In the genomic region with DNA sequence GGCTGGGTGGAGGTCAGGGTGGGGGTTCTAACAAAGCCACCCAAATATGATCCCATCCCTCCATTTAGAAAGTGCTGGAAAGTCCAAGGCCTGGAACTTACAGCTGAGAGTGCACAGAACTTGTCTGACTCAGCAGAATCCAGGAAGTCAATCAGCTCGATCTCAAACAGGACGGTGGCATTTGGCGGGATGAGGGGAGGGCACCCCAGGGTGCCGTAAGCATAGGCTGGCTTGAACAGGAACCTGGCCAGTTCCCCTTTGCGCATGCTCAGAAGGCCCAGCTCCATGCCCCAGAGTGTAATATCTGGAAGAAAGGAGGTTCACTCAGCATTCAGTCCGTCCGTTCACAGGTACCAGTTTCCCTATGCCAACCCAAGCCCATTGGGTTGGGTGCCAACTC, we compare ENCODE assay signal across 37 mouse cellular contexts. TPM values are rescaled to one million over a fixed set of nuclear protein-coding genes. Genes with fewer than 3 reads are reported as not detected.
DNase-seq lines count a peak whose midpoint lies in the region; ATAC-seq lines count a peak whose summit lies in the region.
"Had no signal": no experiment of that assay in that cellular context is flagged by ENCODE, and none has a peak within 500 bp of the region (broad histone marks: within the 10 kb centered on the region; RNA-seq: fewer than 3 reads in every experiment).

No protein-coding gene starts in this region.

- peak; percentile 20 for DNase-seq in intestine, embryonic 14.5 days (ENCODE audit: low spot score)
- no peak for DNase-seq in ES-E14 (ENCODE audit: low read depth, low spot score)
- DNase-seq in gastrocnemius, postnatal 10 days = no peak
- DNase-seq in right cerebral cortex, postnatal 4 days = no peak
- no peak for DNase-seq in heart, embryonic 10.5 days (ENCODE audit: low spot score)
- DNase-seq: adrenal gland, postnatal 25 days; cerebellum, adult 11-12 months; cerebellum, adult 9-11 months; gastrocnemius, adult 2 months; heart, postnatal 36 days; kidney, adult 18-20 months; kidney, postnatal 10 days; lung, postnatal 14 days; right cerebral cortex, postnatal 25 days; spleen, adult 18-20 months; thymus, postnatal 14 days had no signal

- no peaks in the 10 kb centered on the region for H3K27me3 ChIP-seq in intestine, embryonic 14.5 days (replicated peaks; ENCODE audit: control insufficient read depth, insufficient read depth, low read length)
- H3K27me3 ChIP-seq in intestine, embryonic 16.5 days (replicated peaks; ENCODE audit: control insufficient read depth, insufficient read depth, low read length) = no peaks in the 10 kb centered on the region
- peaks cover 15% of the 10 kb centered on the region; the same call in 1 of the 2 replicates for H3K27me3 ChIP-seq in heart, embryonic 10.5 days (ENCODE audit: insufficient read depth, poor library complexity, severe bottlenecking)
- H3K27me3 ChIP-seq: limb, embryonic 12.5 days; liver, embryonic 15.5 days; midbrain, embryonic 13.5 days had no signal

- no peak overlapping the region for H3K4me2 ChIP-seq in intestine, embryonic 14.5 days (ENCODE audit: low read length)
- H3K4me2 ChIP-seq in intestine, embryonic 16.5 days (ENCODE audit: low read depth, low read length) = no peak overlapping the region
- H3K4me2 ChIP-seq: heart, embryonic 11.5 days; hindbrain, embryonic 13.5 days; limb, embryonic 12.5 days; liver, embryonic 15.5 days; lung, embryonic 14.5 days; midbrain, embryonic 13.5 days had no signal

- peaks cover 3% of the 10 kb centered on the region; the same call in 1 of the 2 replicates for H3K9me3 ChIP-seq in intestine, embryonic 14.5 days (ENCODE audit: control insufficient read depth, low read length)
- H3K9me3 ChIP-seq in intestine, embryonic 16.5 days (ENCODE audit: control insufficient read depth, low read length) = peaks cover 6% of the 10 kb centered on the region; the same call in 1 of the 2 replicates
- H3K9me3 ChIP-seq in ES-E14 (ENCODE audit: control insufficient read depth, insufficient read depth, low read depth, low read length) = no peaks in the 10 kb centered on the region
- peaks cover 9% of the 10 kb centered on the region for H3K9me3 ChIP-seq in heart, embryonic 10.5 days
- H3K9me3 ChIP-seq: hindbrain, embryonic 13.5 days; liver, embryonic 15.5 days had no signal

- no peak overlapping the region for H3K4me3 ChIP-seq in intestine, embryonic 14.5 days (ENCODE audit: low read depth, low read length)
- H3K4me3 ChIP-seq in intestine, embryonic 16.5 days (ENCODE audit: low read length) = no peak overlapping the region
- H3K4me3 ChIP-seq in ES-E14 (ENCODE audit: insufficient read depth in 1 of 2, low read depth in 1 of 2, low read length in 2 of 2, poor library complexity in 1 of 2, severe bottlenecking in 1 of 2) = no peak overlapping the region
- no peak overlapping the region for H3K4me3 ChIP-seq in heart, embryonic 10.5 days
- H3K4me3 ChIP-seq: gastrocnemius, adult 2 months; hindbrain, embryonic 13.5 days; limb, embryonic 12.5 days; liver, embryonic 15.5 days; midbrain, embryonic 13.5 days had no signal

- no peaks in the 10 kb centered on the region for H3K36me3 ChIP-seq in intestine, embryonic 14.5 days (ENCODE audit: control insufficient read depth, insufficient read depth, low read length)
- no peaks in the 10 kb centered on the region for H3K36me3 ChIP-seq in intestine, embryonic 16.5 days (ENCODE audit: control insufficient read depth, insufficient read depth, low read length)
- no peaks in the 10 kb centered on the region for H3K36me3 ChIP-seq in ES-E14 (ENCODE audit: control insufficient read depth, insufficient read depth, low read length, poor library complexity, severe bottlenecking)
- no peaks in the 10 kb centered on the region for H3K36me3 ChIP-seq in heart, embryonic 10.5 days
- H3K36me3 ChIP-seq: hindbrain, embryonic 13.5 days; limb, embryonic 12.5 days; liver, embryonic 15.5 days; midbrain, embryonic 13.5 days had no signal

- H3K9ac ChIP-seq in intestine, embryonic 14.5 days (ENCODE audit: low read length) = no peak overlapping the region
- H3K9ac ChIP-seq in intestine, embryonic 16.5 days (ENCODE audit: low read depth, low read length) = no peak overlapping the region
- no peak overlapping the region for H3K9ac ChIP-seq in ES-E14 (ENCODE audit: insufficient read depth, low read depth, low read length, poor library complexity, severe bottlenecking)
- H3K9ac ChIP-seq: hindbrain, embryonic 13.5 days; limb, embryonic 12.5 days; liver, embryonic 15.5 days; lung, embryonic 14.5 days; midbrain, embryonic 13.5 days had no signal

- H3K4me1 ChIP-seq in intestine, embryonic 14.5 days (replicated peaks; ENCODE audit: control insufficient read depth, insufficient read depth, low read length) = no peaks in the 10 kb centered on the region
- H3K4me1 ChIP-seq in intestine, embryonic 16.5 days (ENCODE audit: control insufficient read depth, insufficient read depth, low read length) = no peaks in the 10 kb centered on the region
- no peaks in the 10 kb centered on the region for H3K4me1 ChIP-seq in ES-E14 (ENCODE audit: control insufficient read depth in 2 of 2, insufficient read depth in 2 of 2, low read length in 2 of 2, poor library complexity in 1 of 2)
- no peaks in the 10 kb centered on the region for H3K4me1 ChIP-seq in heart, embryonic 10.5 days
- H3K4me1 ChIP-seq: hindbrain, embryonic 13.5 days; liver, embryonic 15.5 days; midbrain, embryonic 13.5 days had no signal

- in situ Hi-C loops in ES-E14 (cut with MboI; ENCODE audit: low sequenced_read_pairs in 2 of 2, unreplicated experiment in 2 of 2) = no loop called here

- ATAC-seq in intestine, embryonic 14.5 days (replicated peaks; ENCODE audit: low FRiP score, low TSS enrichment, low read depth) = no peak
- ATAC-seq in intestine, embryonic 16.5 days = no peak
- 0 out of 2 replicates have a peak, but pooled peaks have one; percentile 13 for ATAC-seq in erythroblast, adult 5-6 weeks (replicated peaks; ENCODE audit: low FRiP score, poor library complexity, severe bottlenecking)
- peak; percentile 80 for ATAC-seq in megakaryocyte progenitor cell, adult 5-6 weeks (replicated peaks; ENCODE audit: poor library complexity)
- ATAC-seq: forebrain, embryonic 14.5 days; midbrain, embryonic 13.5 days; Patski had no signal

- 77% methylated on average over 7 of the region's 7 CpGs for WGBS in intestine, embryonic 14.5 days
- 75% methylated on average over 7 of the region's 7 CpGs for WGBS in intestine, embryonic 16.5 days
- 71% methylated on average over 7 of the region's 7 CpGs for WGBS in heart, embryonic 10.5 days

- H3K27ac ChIP-seq in intestine, embryonic 14.5 days (ENCODE audit: low read depth) = no peak overlapping the region
- H3K27ac ChIP-seq in intestine, embryonic 16.5 days (ENCODE audit: low read length) = no peak overlapping the region
- H3K27ac ChIP-seq in ES-E14 (ENCODE audit: insufficient read depth, low read depth, low read length, poor library complexity, severe bottlenecking) = no peak overlapping the region
- no peak overlapping the region for H3K27ac ChIP-seq in heart, embryonic 10.5 days
- H3K27ac ChIP-seq: gastrocnemius, adult 2 months; hindbrain, embryonic 13.5 days; limb, embryonic 12.5 days; liver, embryonic 15.5 days; midbrain, embryonic 13.5 days had no signal

RNA-seq across cellular contexts. Expression of a gene that starts 3.9 kb away (rescaled TPM):
- 0.19 TPM in 2 replicates for polyA plus RNA-seq in intestine, embryonic 14.5 days (2014; fragmentation: Nextera tagmentation; extraction: Ambion mirVana)
- 0.47 and 0.48 TPM in 2 replicates for polyA plus RNA-seq in intestine, embryonic 16.5 days (2015; fragmentation: Nextera tagmentation; extraction: Ambion mirVana)
- total RNA-seq in ES-E14 (2012; rRNA removed) = 6.4 and 20.1 TPM in 2 replicates
- not detected in 2 replicates for total RNA-seq in erythroblast, adult 5-6 weeks (2015; ENCODE audit: low replicate concordance)
- total RNA-seq in erythroblast, adult 5-6 weeks (2017; ENCODE audit: low replicate concordance) = not detected in 2 replicates
- total RNA-seq in megakaryocyte progenitor cell, adult 5-6 weeks (2015) = not detected in 2 replicates
- total RNA-seq in megakaryocyte progenitor cell, adult 5-6 weeks (2017) = 0.25 TPM in 1 of 2 replicates, not detected in the other
- total RNA-seq in gastrocnemius, postnatal 10 days (2021) = not detected
- polyA plus RNA-seq in heart, embryonic 10.5 days (2016; fragmentation: Nextera tagmentation; extraction: Ambion mirVana) = 0.15 and 0.21 TPM in 2 replicates
- total RNA-seq: gastrocnemius, adult 2 months; layer of hippocampus, postnatal 10 days; left cerebral cortex, adult 18-20 months; liver, adult 2 months; neutrophil, adult 5-6 weeks had no signal
- polyA plus RNA-seq: embryonic facial prominence, embryonic 14.5 days; forebrain, embryonic 14.5 days; heart, embryonic 16.5 days; liver, adult 2 months; lung, embryonic 14.5 days; neural tube, embryonic 11.5 days; Patski had no signal

RNA-seq across cellular contexts. Expression of a gene that starts 7.1 kb away (rescaled TPM):
- not detected in 2 replicates for polyA plus RNA-seq in intestine, embryonic 14.5 days (2014; fragmentation: Nextera tagmentation; extraction: Ambion mirVana)
- 0.18 and 0.32 TPM in 2 replicates for polyA plus RNA-seq in intestine, embryonic 16.5 days (2015; fragmentation: Nextera tagmentation; extraction: Ambion mirVana)
- 0.11 TPM in 1 of 2 replicates, not detected in the other for total RNA-seq in ES-E14 (2012; rRNA removed)
- total RNA-seq in erythroblast, adult 5-6 weeks (2015; ENCODE audit: low replicate concordance) = not detected in 2 replicates
- total RNA-seq in erythroblast, adult 5-6 weeks (2017; ENCODE audit: low replicate concordance) = not detected in 2 replicates
- total RNA-seq in megakaryocyte progenitor cell, adult 5-6 weeks (2015) = not detected in 2 replicates
- total RNA-seq in megakaryocyte progenitor cell, adult 5-6 weeks (2017) = not detected in 2 replicates
- not detected for total RNA-seq in gastrocnemius, postnatal 10 days (2021)
- polyA plus RNA-seq in heart, embryonic 10.5 days (2016; fragmentation: Nextera tagmentation; extraction: Ambion mirVana) = not detected in 2 replicates
- total RNA-seq: adrenal gland, postnatal 25 days; gastrocnemius, adult 2 months; gastrocnemius, postnatal 4 days; heart, postnatal 36 days; layer of hippocampus, adult 18-20 months; left cerebral cortex, adult 18-20 months; left cerebral cortex, postnatal 14 days; liver, adult 2 months; neutrophil, adult 5-6 weeks had no signal
- polyA plus RNA-seq: embryonic facial prominence, embryonic 14.5 days; forebrain, embryonic 14.5 days; heart, embryonic 11.5 days; heart, embryonic 16.5 days; hindbrain, embryonic 13.5 days; limb, embryonic 12.5 days; liver, adult 2 months; liver, embryonic 15.5 days; lung, embryonic 14.5 days; neural tube, embryonic 11.5 days; Patski had no signal

RNA-seq across cellular contexts. Expression of a gene that starts 23.8 kb away (rescaled TPM):
- 28.8 and 29.2 TPM in 2 replicates for polyA plus RNA-seq in intestine, embryonic 14.5 days (2014; fragmentation: Nextera tagmentation; extraction: Ambion mirVana)
- polyA plus RNA-seq in intestine, embryonic 16.5 days (2015; fragmentation: Nextera tagmentation; extraction: Ambion mirVana) = 30.2 and 34.7 TPM in 2 replicates
- total RNA-seq in ES-E14 (2012; rRNA removed) = 40.2 and 54.5 TPM in 2 replicates
- total RNA-seq in erythroblast, adult 5-6 weeks (2015; ENCODE audit: low replicate concordance) = 0.77 and 4.6 TPM in 2 replicates
- 1.7 and 3.2 TPM in 2 replicates for total RNA-seq in erythroblast, adult 5-6 weeks (2017; ENCODE audit: low replicate concordance)
- total RNA-seq in megakaryocyte progenitor cell, adult 5-6 weeks (2015) = 15.8 and 18.2 TPM in 2 replicates
- total RNA-seq in megakaryocyte progenitor cell, adult 5-6 weeks (2017) = 22.0 and 24.3 TPM in 2 replicates
- 10 to 100 TPM in 1 of 2 experiments, 1 to 10 TPM in 1; 9.6 to 12.1 TPM for total RNA-seq in gastrocnemius, postnatal 10 days (2021)
- 27.2 and 33.5 TPM in 2 replicates for polyA plus RNA-seq in heart, embryonic 10.5 days (2016; fragmentation: Nextera tagmentation; extraction: Ambion mirVana)

RNA-seq across cellular contexts. Expression of a gene that starts 48.4 kb away (rescaled TPM):
- polyA plus RNA-seq in intestine, embryonic 14.5 days (2014; fragmentation: Nextera tagmentation; extraction: Ambion mirVana) = 14.8 and 16.5 TPM in 2 replicates
- 6.9 and 7.5 TPM in 2 replicates for polyA plus RNA-seq in intestine, embryonic 16.5 days (2015; fragmentation: Nextera tagmentation; extraction: Ambion mirVana)
- 36.4 and 39.1 TPM in 2 replicates for total RNA-seq in ES-E14 (2012; rRNA removed)
- total RNA-seq in erythroblast, adult 5-6 weeks (2015; ENCODE audit: low replicate concordance) = 13.8 and 21.3 TPM in 2 replicates
- 2.8 and 4.3 TPM in 2 replicates for total RNA-seq in erythroblast, adult 5-6 weeks (2017; ENCODE audit: low replicate concordance)
- 59.8 and 60.9 TPM in 2 replicates for total RNA-seq in megakaryocyte progenitor cell, adult 5-6 weeks (2015)
- 7.0 and 7.9 TPM in 2 replicates for total RNA-seq in megakaryocyte progenitor cell, adult 5-6 weeks (2017)
- 10 to 100 TPM; 11.5 to 14.9 TPM for total RNA-seq in gastrocnemius, postnatal 10 days (2021)
- 11.1 and 17.2 TPM in 2 replicates for polyA plus RNA-seq in heart, embryonic 10.5 days (2016; fragmentation: Nextera tagmentation; extraction: Ambion mirVana)

Comparison
In these comparisons a context has a peak if more than half of its experiments do, and no peak if none do; other contexts are left out.
1. ATAC-seq: peak in erythroblast, adult 5-6 weeks (single experiment) and megakaryocyte progenitor cell, adult 5-6 weeks (single experiment); none in intestine, embryonic 14.5 days (single experiment) and intestine, embryonic 16.5 days (single experiment).